8 mouse cellular contexts compared by ENCODE assay signal in genomic region chr13:4190904-4191303, GRCm38 (mm10). TPM values are rescaled to one million over a fixed set of nuclear protein-coding genes. Genes with fewer than 3 reads are reported as not detected.
DNase-seq lines count a peak whose midpoint lies in the region; ATAC-seq and TF ChIP-seq lines count a peak whose summit lies in the region.

Gene Akr1c13, plus strand, starts transcription at chr13:4191150.

- no peak within 1 kb of the TSS for H3K27ac ChIP-seq in forebrain, embryonic 14.5 days (ENCODE audit: low read depth, low read length)
- H3K27ac ChIP-seq in forebrain, embryonic 15.5 days (replicated peaks), result no peak within 1 kb of the TSS
- no peak within 1 kb of the TSS for H3K27ac ChIP-seq in liver, embryonic 12.5 days
- H3K27ac ChIP-seq in small intestine, adult 2 months (ENCODE audit: insufficient read depth, low read depth, low read length), result peak within 1 kb of the TSS; percentile 60

- no peaks in the 10 kb centered on the region for H3K9me3 ChIP-seq in forebrain, embryonic 14.5 days (replicated peaks; ENCODE audit: control insufficient read depth, low read length)
- H3K9me3 ChIP-seq in forebrain, embryonic 15.5 days, result no peaks in the 10 kb centered on the region
- no peaks in the 10 kb centered on the region for H3K9me3 ChIP-seq in liver, embryonic 12.5 days (replicated peaks)

- 0 out of 2 replicates have a peak, but pooled peaks have one; percentile 18 for ATAC-seq in forebrain, embryonic 14.5 days
- ATAC-seq in forebrain, embryonic 15.5 days (replicated peaks), result no peak
- peak; percentile 78 for ATAC-seq in liver, embryonic 12.5 days

- H3K4me3 ChIP-seq in forebrain, embryonic 14.5 days (ENCODE audit: low read depth, low read length), result no peak within 1 kb of the TSS
- no peak within 1 kb of the TSS for H3K4me3 ChIP-seq in forebrain, embryonic 15.5 days
- H3K4me3 ChIP-seq in liver, embryonic 12.5 days, result 0 out of 2 replicates have a peak within 1 kb of the TSS, but pooled peaks have one; percentile 10
- no peak within 1 kb of the TSS for H3K4me3 ChIP-seq in small intestine, adult 2 months (ENCODE audit: low read depth, low read length)

- WGBS in forebrain, embryonic 14.5 days, result 44% methylated on average over 3 of the region's 3 CpGs
- WGBS in forebrain, embryonic 15.5 days, result 46% methylated on average over 3 of the region's 3 CpGs
- whole genome bisulfite sequencing in liver, embryonic 12.5 days (ENCODE audit: insufficient replicate concordance), result 39% methylated on average over 3 of the region's 3 CpGs
- 14% methylated on average over 3 of the region's 3 CpGs for WGBS in small intestine, adult 2 months

- H3K4me1 ChIP-seq in forebrain, embryonic 14.5 days (ENCODE audit: control insufficient read depth, insufficient read depth, low read length), result no peaks in the 10 kb centered on the region
- no peaks in the 10 kb centered on the region for H3K4me1 ChIP-seq in forebrain, embryonic 15.5 days
- H3K4me1 ChIP-seq in liver, embryonic 12.5 days, result no peaks in the 10 kb centered on the region
- H3K4me1 ChIP-seq in small intestine, adult 2 months (ENCODE audit: control insufficient read depth, insufficient read depth, insufficient read length, low read length), result no peaks in the 10 kb centered on the region; the same call in 1 of the 2 replicates

- peak; percentile 17 for DNase-seq in forebrain, embryonic 14.5 days (ENCODE audit: low spot score)
- DNase-seq in CD4-positive helper T cell, adult 2 months (ENCODE audit: low read depth, low spot score), result peak; percentile 70
- peak; percentile 9 for DNase-seq in fibroblast of lung, adult 2 months (ENCODE audit: low read depth)
- no peak for DNase-seq in frontal cortex, postnatal 14 days (ENCODE audit: low spot score in 2 of 2)
- DNase-seq in testis, postnatal 14 days (ENCODE audit: low spot score), result no peak

- no peak for TF ChIP-seq POLR2A in small intestine, adult 2 months (IDR thresholded peaks at IDR 0.05; ENCODE audit: low read depth, low read length)

- H3K4me2 ChIP-seq in forebrain, embryonic 14.5 days (ENCODE audit: low read length), result no peak within 1 kb of the TSS
- no peak within 1 kb of the TSS for H3K4me2 ChIP-seq in forebrain, embryonic 15.5 days (replicated peaks)
- peak within 1 kb of the TSS; percentile 27 for H3K4me2 ChIP-seq in liver, embryonic 12.5 days

- no peaks in the 10 kb centered on the region for H3K27me3 ChIP-seq in forebrain, embryonic 14.5 days (replicated peaks; ENCODE audit: control insufficient read depth, insufficient read depth, low read length)
- no peaks in the 10 kb centered on the region for H3K27me3 ChIP-seq in forebrain, embryonic 15.5 days
- no peaks in the 10 kb centered on the region for H3K27me3 ChIP-seq in liver, embryonic 12.5 days (replicated peaks)
- no peaks in the 10 kb centered on the region for H3K27me3 ChIP-seq in small intestine, adult 2 months (ENCODE audit: control insufficient read depth, insufficient read depth, low read length)

- H3K9ac ChIP-seq in forebrain, embryonic 14.5 days (ENCODE audit: low read length), result no peak within 1 kb of the TSS
- no peak within 1 kb of the TSS for H3K9ac ChIP-seq in forebrain, embryonic 15.5 days (replicated peaks)
- H3K9ac ChIP-seq in liver, embryonic 12.5 days, result no peak within 1 kb of the TSS

- H3K36me3 ChIP-seq in forebrain, embryonic 14.5 days (ENCODE audit: control insufficient read depth, insufficient read depth, low read length), result no peaks in the 10 kb centered on the region
- H3K36me3 ChIP-seq in forebrain, embryonic 15.5 days, result no peaks in the 10 kb centered on the region
- H3K36me3 ChIP-seq in liver, embryonic 12.5 days, result no peaks in the 10 kb centered on the region
- peaks cover 3% of the 10 kb centered on the region; the same call in 1 of the 2 replicates for H3K36me3 ChIP-seq in small intestine, adult 2 months (ENCODE audit: control insufficient read depth, insufficient read depth, low read length)

- TF ChIP-seq CTCF in small intestine, adult 2 months (IDR thresholded peaks at IDR 0.05; ENCODE audit: extremely low read depth, insufficient read length, insufficient replicate concordance, low read depth, low read length), result no peak

RNA-seq across cellular contexts. Expression of gene Akr1c13, which starts in this region (rescaled TPM):
- polyA plus RNA-seq in forebrain, embryonic 14.5 days (2014; fragmentation: Nextera tagmentation; extraction: Ambion mirVana), result 2.4 TPM in 2 replicates
- 1.6 and 2.2 TPM in 2 replicates for polyA plus RNA-seq in forebrain, embryonic 15.5 days (2015; fragmentation: Nextera tagmentation; extraction: Ambion mirVana)
- 26.1 and 29.1 TPM in 2 replicates for polyA plus RNA-seq in liver, embryonic 12.5 days (2016; fragmentation: Nextera tagmentation; extraction: Ambion mirVana)
- polyA plus RNA-seq in small intestine, adult 2 months (2012; rRNA removed), result 5.9 and 16.2 TPM in 2 replicates

Comparison
In these comparisons a context has a peak if more than half of its experiments do, and no peak if none do; other contexts are left out.
1. DNase-seq: peak in forebrain, embryonic 14.5 days (single experiment), CD4-positive helper T cell, adult 2 months (single experiment) and fibroblast of lung, adult 2 months (single experiment); none in frontal cortex, postnatal 14 days (0 of 2) and testis, postnatal 14 days (single experiment).